Mouse (Mus musculus) C2C12 (cell line): ENCODE measurements at regions not wholly inside any gene's neighbourhood (a gene's known extent, or its start where the extent isn't known, plus 50 kb on each side); places are given as distances from the start of the nearest gene placed in this dataset.

ENCODE experiments used
- CTCF ChIP-seq: IDR thresholded peaks from one replicate; pipeline ENCODE4 v1.5.1; 2011; ENCODE audit not compliant: control insufficient read depth, insufficient read depth, insufficient read length
- MAX ChIP-seq: IDR thresholded peaks from one replicate; pipeline ENCODE4 v1.6.1; 2011; ENCODE audit warnings: mild to moderate bottlenecking, control low read depth
- USF1 ChIP-seq: IDR thresholded peaks from one replicate; pipeline ENCODE4 v1.6.1; 2011; ENCODE audit warnings: low read depth, mild to moderate bottlenecking, control low read depth, moderate library complexity

DNA sequence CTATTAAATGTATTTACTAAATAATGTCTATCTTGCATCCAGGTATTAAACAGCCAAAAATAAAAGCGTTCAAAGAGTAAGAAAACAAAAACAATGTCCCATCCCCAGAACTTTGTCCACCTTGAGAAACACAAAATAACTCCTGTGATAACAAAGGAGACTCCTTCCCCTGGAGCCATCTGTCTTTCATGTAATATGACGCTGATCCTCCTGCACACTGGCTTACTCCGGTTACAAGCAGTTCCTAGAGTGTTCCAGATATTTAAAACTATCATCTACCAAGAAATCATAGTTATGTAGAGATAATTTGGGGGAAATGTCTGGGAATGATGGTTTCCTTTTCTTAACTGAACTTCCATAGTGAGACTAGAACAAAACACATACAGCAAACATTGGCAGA lies 114.2 kb upstream of the Ppp6c start:
- TF ChIP-seq CTCF (no peak), USF1 (no peak), MAX (no peak)
